Mouse (Mus musculus) heart, adult 2 months (tissue): ENCODE data around the gene Foxj3.

Source experiments
- CTCF ChIP-seq: fragments of 200-600 bp; IDR thresholded peaks from 2 replicates; pipeline ENCODE4 v1.8.1; 2022; ENCODE audit warnings: antibody characterized with exemption, mild to moderate bottlenecking, moderate library complexity
- EP300 ChIP-seq: fragments of 200-500 bp; IDR thresholded peaks from 2 replicates; pipeline ENCODE4 v1.6.1; 2011; ENCODE audit warnings: low read depth, low read length, control low read depth; ENCODE audit not compliant: insufficient read depth
- POLR2A ChIP-seq: fragments of 200-500 bp; IDR thresholded peaks from 2 replicates; pipeline ENCODE4 v1.6.1; 2011; ENCODE audit warnings: mild to moderate bottlenecking, low read depth, low read length, control low read depth; ENCODE audit not compliant: insufficient read depth

- no peak for TF ChIP-seq POLR2A
- no peak for TF ChIP-seq EP300
- TF ChIP-seq CTCF, result no peak
Measured at GRCm38 (mm10) chr4:119574504-119574903, 37.7 kb downstream of the Foxj3 start.
